Mouse (Mus musculus) forebrain, embryonic 14.5 days (tissue): ENCODE measurements around the gene Snx29. TPM values are rescaled to one million over a fixed set of nuclear protein-coding genes. Genes with fewer than 3 reads are reported as not detected.

Source experiments
- ATAC-seq: fragments of 200-750 bp; cut with Nextera tagmentation; 2 replicates; pipeline ENCODE4 v1.8.0; 2017; ENCODE audit warnings: mild to moderate bottlenecking, moderate library complexity
- DNase-seq: peaks from one replicate; pipeline ENCODE4 v3.0.0-alpha.2; 2015; ENCODE audit warnings: low spot score
- H3K27ac ChIP-seq: fragments of 300-500 bp; sonication (generic); 2 replicates; pipeline ENCODE4 v1.5.1; 2014; ENCODE audit warnings: low read depth, mild to moderate bottlenecking, control low read depth, low read length, moderate library complexity
- H3K27me3 ChIP-seq: fragments of 300-500 bp; sonication (generic); replicated peaks from 2 replicates; pipeline ENCODE4 v1.6.1; 2014; ENCODE audit warnings: low read length, control low read depth, mixed read lengths; ENCODE audit not compliant: control insufficient read depth, insufficient read depth
- H3K36me3 ChIP-seq: fragments of 300-500 bp; sonication (generic); 2 replicates; pipeline ENCODE4 v1.6.1; 2014; ENCODE audit warnings: low read length, control low read depth; ENCODE audit not compliant: control insufficient read depth, insufficient read depth
- H3K4me1 ChIP-seq: fragments of 300-500 bp; sonication (generic); 2 replicates; pipeline ENCODE4 v1.6.1; 2014; ENCODE audit warnings: antibody characterized with exemption, low read length, control low read depth; ENCODE audit not compliant: control insufficient read depth, insufficient read depth
- H3K4me2 ChIP-seq: fragments of 300-500 bp; sonication (generic); 2 replicates; pipeline ENCODE4 v1.6.1; 2014; ENCODE audit warnings: mild to moderate bottlenecking, control low read depth, low read length
- H3K4me3 ChIP-seq: fragments of 300-500 bp; sonication (generic); 2 replicates; pipeline ENCODE4 v1.5.1; 2014; ENCODE audit warnings: low read depth, low read length, control low read depth
- H3K9ac ChIP-seq: fragments of 300-500 bp; sonication (generic); 2 replicates; pipeline ENCODE4 v1.6.1; 2014; ENCODE audit warnings: mild to moderate bottlenecking, low read length, control low read depth, moderate library complexity
- H3K9me3 ChIP-seq: fragments of 300-500 bp; sonication (generic); replicated peaks from 2 replicates; pipeline ENCODE4 v1.6.1; 2016; ENCODE audit warnings: low read length, control low read depth, mixed read lengths; ENCODE audit not compliant: control insufficient read depth
- WGBS: fragments of 180-500 bp; shearing (Covaris S2); extraction: QIAGEN DNeasy Blood & Tissue Kit; methylation state at CpG from one replicate; pipeline ENCODE4 v1.1.7; 2014; 5-methylcytosine and 5-hydroxymethylcytosine counted together
- polyA plus RNA-seq: library from polyadenylated mRNA; unstranded; fragments of >200 nt; fragmentation: Nextera tagmentation; extraction: Ambion mirVana; gene quantifications from 2 replicates; pipeline ENCODE4 v1.2.1, GENCODE M21; 2014

The Snx29 gene
- polyA plus RNA-seq, 1 experiment from 2014 or later, result 3.8 TPM

DNA sequence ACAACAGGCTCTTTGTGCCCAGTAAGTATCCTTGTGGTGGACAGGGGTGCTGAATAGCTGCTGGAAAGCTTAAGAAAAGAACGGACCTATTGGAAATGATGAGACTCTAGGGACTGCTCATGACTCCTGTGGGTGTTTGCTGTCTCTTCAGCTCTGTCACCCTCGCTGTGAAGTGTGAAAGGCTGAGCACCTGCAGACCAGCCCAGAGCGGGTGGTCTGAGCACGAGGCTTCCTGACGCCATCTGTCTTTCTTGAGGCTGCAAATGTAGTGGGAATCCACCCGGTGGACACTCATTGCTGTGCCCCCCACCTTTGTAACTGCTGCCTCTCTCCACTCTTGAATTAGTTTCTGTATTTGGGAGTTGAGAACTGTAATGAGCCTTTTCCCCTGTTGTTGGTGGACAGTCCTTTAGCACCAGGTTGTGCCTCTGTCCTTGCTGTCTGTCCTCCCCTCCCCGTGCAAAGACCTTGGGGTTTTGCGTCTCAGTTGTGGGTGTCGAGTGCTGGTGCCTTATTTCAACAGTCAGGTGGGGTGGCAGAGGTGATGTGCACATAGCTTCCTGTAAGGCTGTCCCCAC is 101.9 kb downstream of the Snx29 start:
- ATAC-seq, result no peak
- H3K27ac ChIP-seq, result no peak overlapping the region
- 92% methylated on average over 9 of the region's 9 CpGs for WGBS

GRCm38 (mm10) chr16:11425279-11425678 is 102.6 kb downstream of the Snx29 start:
- DNase-seq (no peak), ATAC-seq (no peak)
- Histone ChIP-seq H3K27ac (no peak overlapping the region), H3K36me3 (peaks cover 4% of the 10 kb centered on the region; the same call in 1 of the 2 replicates), H3K4me1 (0 out of 2 replicates have a peak, but pooled peaks cover 2% of the 10 kb centered on the region), H3K9ac (no peak overlapping the region), H3K27me3 (no peaks in the 10 kb centered on the region), H3K9me3 (no peaks in the 10 kb centered on the region), H3K4me2 (no peak overlapping the region), H3K4me3 (no peak overlapping the region)
- WGBS, result 55% methylated on average over 7 of the region's 7 CpGs

More for the DNA sequence above, 101.9 kb downstream of the Snx29 start:
- DNase-seq, result no peak
- Histone ChIP-seq H3K9me3 (no peaks in the 10 kb centered on the region), H3K36me3 (peaks cover 4% of the 10 kb centered on the region; the same call in 1 of the 2 replicates), H3K4me3 (no peak overlapping the region), H3K27me3 (no peaks in the 10 kb centered on the region), H3K9ac (no peak overlapping the region), H3K4me2 (no peak overlapping the region), H3K4me1 (0 out of 2 replicates have a peak, but pooled peaks cover 2% of the 10 kb centered on the region)

- no peaks in the 10 kb centered on the region for H3K27me3 ChIP-seq
- ATAC-seq (no peak), DNase-seq (no peak)
- no peak overlapping the region for H3K27ac ChIP-seq
- no peak overlapping the region for H3K9ac ChIP-seq
- no peaks in the 10 kb centered on the region for H3K9me3 ChIP-seq
- H3K4me2 ChIP-seq, result no peak overlapping the region
- 81% methylated on average over 8 of the region's 8 CpGs for WGBS
- no peaks in the 10 kb centered on the region for H3K36me3 ChIP-seq
- H3K4me3 ChIP-seq, result no peak overlapping the region
- 0 out of 2 replicates have a peak, but pooled peaks cover 2% of the 10 kb centered on the region for H3K4me1 ChIP-seq
Observed at GRCm38 (mm10) chr16:11426810-11427537, 104.3 kb downstream of the Snx29 start.

DNA sequence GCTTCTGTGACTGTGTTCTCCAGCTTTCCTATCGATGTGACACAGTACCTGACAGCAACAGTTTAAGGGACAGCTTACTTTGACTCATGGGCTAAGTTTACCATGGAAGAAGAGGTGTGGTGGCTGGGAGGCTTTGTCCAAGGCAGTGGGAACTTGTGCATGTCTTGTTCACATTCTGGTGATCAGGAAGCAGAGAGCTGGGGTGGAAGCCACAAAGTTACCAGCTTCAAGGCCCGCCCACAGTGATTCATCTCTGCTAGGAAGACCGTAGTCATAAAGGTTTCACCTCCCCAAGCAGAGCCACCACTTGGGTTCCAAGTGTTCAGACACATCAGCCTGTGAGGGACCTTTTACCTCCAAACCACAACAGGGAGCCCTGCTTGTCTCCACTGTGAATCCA is 107.1 kb downstream of the Snx29 start:
- H3K36me3 ChIP-seq, result no peaks in the 10 kb centered on the region
- ATAC-seq, result no peak
- 94% methylated on average over 3 of the region's 3 CpGs for WGBS

GRCm38 (mm10) chr16:11430520-11430919 is 107.8 kb downstream of the Snx29 start:
- H3K27me3 ChIP-seq, result no peaks in the 10 kb centered on the region
- no peaks in the 10 kb centered on the region for H3K9me3 ChIP-seq
- ATAC-seq, result no peak
- H3K4me1 ChIP-seq, result no peaks in the 10 kb centered on the region
- no peak overlapping the region for H3K27ac ChIP-seq
- H3K36me3 ChIP-seq, result no peaks in the 10 kb centered on the region
- H3K4me3 ChIP-seq, result no peak overlapping the region
- no peak overlapping the region for H3K9ac ChIP-seq
- WGBS, result 79% methylated on average over 6 of the region's 6 CpGs
- no peak for DNase-seq
- H3K4me2 ChIP-seq, result no peak overlapping the region

More for the DNA sequence above, 107.1 kb downstream of the Snx29 start:
- no peaks in the 10 kb centered on the region for H3K27me3 ChIP-seq
- H3K4me1 ChIP-seq, result no peaks in the 10 kb centered on the region
- H3K9ac ChIP-seq, result no peak overlapping the region
- no peak for DNase-seq
- H3K9me3 ChIP-seq, result no peaks in the 10 kb centered on the region
- H3K4me3 ChIP-seq, result no peak overlapping the region
- H3K4me2 ChIP-seq, result no peak overlapping the region
- H3K27ac ChIP-seq, result no peak overlapping the region

DNA sequence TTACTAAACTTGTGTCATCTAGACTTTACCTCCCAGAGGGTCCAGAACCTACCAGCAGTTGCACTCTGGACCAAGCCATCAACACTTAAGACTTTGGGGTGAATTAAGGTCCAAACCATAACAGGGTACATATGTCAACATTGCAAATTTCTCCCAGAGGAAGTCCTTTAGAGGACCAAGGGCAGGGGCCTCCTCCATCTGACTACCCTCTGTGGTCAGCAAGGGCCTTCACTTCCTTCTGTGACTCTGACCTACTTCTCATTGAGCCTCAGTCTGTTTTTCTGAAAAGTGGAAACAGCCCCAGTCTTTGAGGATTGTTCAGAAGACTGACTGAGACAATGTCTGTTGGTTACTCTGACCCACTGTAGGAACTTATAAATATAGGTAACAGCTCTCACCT is 111.1 kb downstream of the Snx29 start:
- no peak for DNase-seq
- H3K9me3 ChIP-seq, result no peaks in the 10 kb centered on the region
- no peak overlapping the region for H3K4me2 ChIP-seq
- no peaks in the 10 kb centered on the region for H3K27me3 ChIP-seq
- H3K9ac ChIP-seq, result no peak overlapping the region
- H3K4me1 ChIP-seq, result no peaks in the 10 kb centered on the region
- no peak overlapping the region for H3K4me3 ChIP-seq
- H3K27ac ChIP-seq, result no peak overlapping the region
- H3K36me3 ChIP-seq, result no peaks in the 10 kb centered on the region
- no peak for ATAC-seq

DNA sequence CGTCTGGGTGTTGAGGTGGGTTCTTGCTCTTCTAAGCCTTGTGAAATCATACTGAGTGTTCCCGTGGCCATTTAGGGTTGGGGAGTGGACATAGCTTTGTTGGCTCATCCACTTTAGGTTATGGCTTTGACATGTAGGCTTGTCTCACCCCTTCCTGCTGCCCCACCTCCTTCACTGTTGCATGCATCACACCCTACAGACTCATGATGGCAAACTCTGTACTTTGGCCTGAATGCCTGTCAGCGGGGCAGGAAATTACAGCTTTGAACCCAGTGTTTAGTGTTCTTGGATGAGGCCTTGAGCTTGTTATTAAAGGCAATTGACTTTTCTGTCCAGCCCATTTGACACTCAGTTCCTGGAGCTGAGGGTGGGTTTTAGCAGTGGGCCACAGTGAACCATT is 114.9 kb downstream of the Snx29 start:
- H3K9ac ChIP-seq, result no peak overlapping the region
- no peaks in the 10 kb centered on the region for H3K9me3 ChIP-seq
- DNase-seq (no peak), ATAC-seq (no peak)
- no peak overlapping the region for H3K4me2 ChIP-seq
- WGBS, result 90% methylated on average over 3 of the region's 3 CpGs
- H3K27me3 ChIP-seq, result no peaks in the 10 kb centered on the region
- no peak overlapping the region for H3K4me3 ChIP-seq
- H3K36me3 ChIP-seq, result no peaks in the 10 kb centered on the region
- H3K27ac ChIP-seq, result no peak overlapping the region
- no peaks in the 10 kb centered on the region for H3K4me1 ChIP-seq

DNA sequence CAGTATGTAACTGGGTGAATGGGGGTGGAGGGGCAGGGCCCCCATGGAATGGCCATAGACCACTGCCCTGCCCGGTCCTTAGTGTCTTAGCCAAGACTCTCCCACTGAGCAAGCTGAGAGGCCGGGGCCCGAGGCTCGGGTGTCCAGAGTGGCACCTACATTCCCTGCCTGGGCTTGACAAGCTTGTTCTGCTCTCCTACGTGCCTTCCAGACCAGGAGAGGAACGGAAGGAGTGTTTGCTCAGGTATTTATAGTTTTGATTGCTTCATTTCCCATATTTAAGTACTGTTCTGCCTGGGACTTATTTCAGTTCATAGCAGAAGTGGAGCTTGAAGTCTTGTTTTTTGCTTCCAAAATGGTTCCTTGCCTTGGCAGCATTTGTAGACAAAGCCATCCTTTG is 116.7 kb downstream of the Snx29 start:
- no peak overlapping the region for H3K27ac ChIP-seq
- H3K4me2 ChIP-seq, result no peak overlapping the region
- H3K27me3 ChIP-seq, result no peaks in the 10 kb centered on the region
- no peak overlapping the region for H3K9ac ChIP-seq
- no peaks in the 10 kb centered on the region for H3K4me1 ChIP-seq
- no peaks in the 10 kb centered on the region for H3K9me3 ChIP-seq
- no peak for DNase-seq
- 89% methylated on average over 6 of the region's 6 CpGs for WGBS
- no peaks in the 10 kb centered on the region for H3K36me3 ChIP-seq
- H3K4me3 ChIP-seq, result no peak overlapping the region
- no peak for ATAC-seq

GRCm38 (mm10) chr16:11441616-11442015 is 118.9 kb downstream of the Snx29 start:
- Histone ChIP-seq H3K9ac (no peak overlapping the region), H3K4me1 (no peaks in the 10 kb centered on the region), H3K4me2 (no peak overlapping the region), H3K4me3 (no peak overlapping the region), H3K27me3 (no peaks in the 10 kb centered on the region), H3K36me3 (no peaks in the 10 kb centered on the region; the same call in 1 of the 2 replicates), H3K9me3 (no peaks in the 10 kb centered on the region), H3K27ac (no peak overlapping the region)
- WGBS, result 72% methylated on average over 4 of the region's 4 CpGs
- DNase-seq (no peak), ATAC-seq (no peak)
